Mouse (Mus musculus): ENCODE measurements at regions not wholly inside any gene's neighbourhood (a gene's known extent, or its start where the extent isn't known, plus 50 kb on each side); places are given as distances from the start of the nearest gene placed in this dataset.

DNA sequence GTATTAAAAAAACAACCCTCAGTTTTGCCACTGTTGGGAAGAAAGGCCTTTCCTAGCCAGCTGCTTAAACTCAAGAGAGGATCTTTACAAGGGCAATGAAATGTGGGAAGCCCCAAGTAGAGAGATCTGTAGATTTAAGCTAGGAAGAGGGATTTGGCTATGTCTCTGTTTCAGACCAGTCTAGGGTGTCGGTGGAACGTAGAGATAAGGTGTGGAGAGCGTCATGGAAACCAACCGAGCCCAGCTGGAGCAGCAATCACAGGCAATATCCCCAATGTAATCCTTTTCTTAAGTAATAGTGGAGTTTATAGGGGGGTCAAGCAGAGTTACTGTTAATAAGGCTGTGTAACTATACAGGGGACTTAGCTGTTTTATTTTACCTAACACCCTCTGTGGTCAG lies 204.6 kb upstream of the Mme start:
- DNase-seq (ENCODE audit: inconsistent age in 2 of 2, low spot score in 1 of 2) = no peak

DNA sequence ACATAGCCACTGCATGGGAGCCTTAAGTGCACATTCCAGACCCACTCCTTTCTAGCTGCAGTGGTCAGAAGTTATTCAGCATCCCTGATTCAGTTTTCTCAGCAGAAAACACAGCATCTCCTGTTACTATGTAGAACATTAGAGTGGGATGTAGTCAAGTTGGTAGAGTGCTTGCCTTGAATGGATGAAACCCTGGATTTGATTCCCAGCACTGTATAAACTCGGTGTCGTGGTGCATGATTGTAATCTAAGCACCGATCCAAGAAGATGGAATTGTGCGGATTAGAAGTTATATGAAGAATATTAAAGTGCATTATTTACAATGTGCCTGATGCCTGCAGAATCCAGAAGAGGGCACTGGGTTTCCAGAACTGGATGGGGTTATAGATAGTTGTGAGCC lies 170.6 kb upstream of the Mme start:
- no peak for DNase-seq (ENCODE audit: inconsistent age in 2 of 2, low spot score in 1 of 2)

DNA sequence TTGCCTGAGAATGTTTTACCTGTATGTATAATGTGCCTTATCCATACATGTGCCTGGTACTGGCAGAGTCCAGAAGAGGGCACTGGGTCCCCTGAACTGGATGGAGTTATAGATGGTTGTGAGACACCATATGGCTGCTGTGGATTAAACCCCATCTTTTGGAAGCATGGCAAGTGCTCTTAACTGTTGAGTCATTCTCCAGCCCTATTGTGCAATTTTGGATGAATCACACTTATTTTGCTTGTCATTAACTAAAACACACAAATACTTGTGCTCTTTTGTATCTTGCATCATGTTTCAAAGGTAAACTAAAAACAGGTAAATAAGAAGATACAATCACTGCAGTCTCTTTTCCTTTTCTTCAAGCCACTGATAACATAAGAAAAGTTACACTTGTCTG lies 168.3 kb upstream of the Mme start:
- DNase-seq (ENCODE audit: inconsistent age in 2 of 2, low spot score in 1 of 2) = peak in 1 of 2 experiments; percentile 55

DNA sequence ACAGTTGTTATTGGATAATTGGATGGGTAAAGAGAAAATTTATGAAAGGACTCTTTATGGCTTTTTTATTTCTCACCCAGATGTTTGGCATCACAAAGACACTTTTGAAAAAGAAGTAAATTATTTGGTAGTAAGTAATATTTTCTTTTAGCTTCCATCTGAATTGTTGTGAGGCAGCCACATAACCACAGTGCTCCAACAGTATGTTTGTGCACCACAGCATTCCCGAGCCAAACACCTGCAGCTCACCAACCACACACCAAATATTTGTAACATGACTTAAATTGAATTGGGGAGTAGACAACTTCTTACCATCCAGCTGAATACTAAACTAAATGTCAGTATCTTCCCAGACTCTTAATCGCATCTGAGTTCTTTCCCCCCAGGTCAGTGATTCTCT lies 163.2 kb upstream of the Mme start:
- no peak for DNase-seq (ENCODE audit: inconsistent age in 2 of 2, low spot score in 1 of 2)

DNA sequence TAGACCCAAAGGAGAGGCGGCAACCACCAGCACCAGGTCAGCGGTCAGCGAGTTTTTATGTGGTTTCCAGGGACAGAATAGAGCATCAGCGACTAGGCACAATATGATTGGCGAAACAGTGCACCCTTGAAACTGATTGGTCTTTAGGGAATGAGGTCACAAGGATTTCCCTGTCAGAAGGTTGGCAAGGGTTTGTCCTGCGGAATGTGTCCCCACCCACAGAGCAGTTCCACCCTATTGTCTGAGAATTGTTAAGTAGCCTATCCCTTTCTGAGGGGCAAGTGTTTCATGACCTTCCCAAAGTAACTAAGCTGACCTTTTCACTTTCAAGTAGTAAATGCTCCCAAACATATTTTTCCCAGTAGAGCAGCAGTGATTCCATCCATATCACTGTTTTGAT lies 159.2 kb upstream of the Mme start:
- DNase-seq (ENCODE audit: inconsistent age in 2 of 2, low spot score in 1 of 2) = no peak

DNA sequence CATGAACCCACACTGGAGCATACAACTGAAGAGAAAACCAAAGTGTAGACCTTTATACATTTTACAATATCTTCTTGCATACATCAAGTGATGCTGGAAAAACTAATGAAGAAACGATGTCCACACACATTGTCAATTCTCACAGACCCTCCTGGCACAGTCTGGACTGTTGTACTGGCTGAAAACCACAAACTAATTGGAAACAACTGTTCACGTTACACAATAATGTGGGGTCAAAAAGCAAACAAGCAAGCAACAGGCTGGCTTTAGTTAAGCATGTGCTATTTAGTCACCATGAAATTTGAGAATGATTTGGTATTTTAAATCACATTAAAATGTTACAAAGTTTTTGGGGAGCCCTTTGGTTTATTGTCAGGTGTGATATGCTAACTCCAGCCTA lies 155.9 kb upstream of the Mme start:
- DNase-seq (ENCODE audit: inconsistent age in 2 of 2, low spot score in 1 of 2) = no peak

DNA sequence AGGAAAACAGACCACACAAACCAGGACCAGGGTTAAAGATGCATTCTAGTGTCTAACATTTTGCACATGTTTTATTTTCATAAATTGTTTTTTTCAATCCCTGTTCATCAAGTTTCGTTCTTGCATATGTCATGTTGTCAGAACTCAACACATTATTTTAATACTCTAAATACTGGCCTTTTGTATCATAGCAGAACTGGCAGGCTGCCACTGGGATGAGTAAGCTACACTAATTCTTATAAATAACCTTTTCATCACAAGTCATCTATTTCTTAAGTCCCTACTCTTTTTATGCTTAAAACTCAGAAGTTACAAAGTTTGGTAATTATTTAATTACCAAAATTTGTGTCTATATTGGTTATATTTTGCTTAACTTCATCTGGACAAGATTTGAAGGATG lies 148.4 kb upstream of the Mme start:
- DNase-seq (ENCODE audit: inconsistent age in 2 of 2, low spot score in 1 of 2) = peak in 1 of 2 experiments; percentile 78

DNA sequence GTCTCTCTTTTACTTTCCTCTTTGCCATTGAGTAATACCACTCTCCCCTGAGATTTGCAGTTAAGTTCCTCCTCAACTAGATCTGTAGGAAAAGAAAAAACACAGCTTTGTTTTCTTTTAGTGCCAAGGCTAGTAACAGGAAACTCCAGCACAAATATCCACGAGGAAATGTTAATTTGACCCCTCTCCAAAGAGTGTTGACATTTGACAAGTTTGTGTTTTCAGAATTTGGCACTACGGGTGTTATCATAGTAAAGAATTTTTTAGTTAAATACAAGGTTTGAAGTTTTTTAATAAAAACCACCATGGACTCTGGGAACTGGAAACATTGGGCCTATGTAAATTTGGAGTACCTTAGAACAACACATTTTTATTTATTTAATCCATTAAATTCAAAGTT lies 126.1 kb upstream of the Mme start:
- DNase-seq (ENCODE audit: inconsistent age in 2 of 2, low spot score in 1 of 2) = no peak

DNA sequence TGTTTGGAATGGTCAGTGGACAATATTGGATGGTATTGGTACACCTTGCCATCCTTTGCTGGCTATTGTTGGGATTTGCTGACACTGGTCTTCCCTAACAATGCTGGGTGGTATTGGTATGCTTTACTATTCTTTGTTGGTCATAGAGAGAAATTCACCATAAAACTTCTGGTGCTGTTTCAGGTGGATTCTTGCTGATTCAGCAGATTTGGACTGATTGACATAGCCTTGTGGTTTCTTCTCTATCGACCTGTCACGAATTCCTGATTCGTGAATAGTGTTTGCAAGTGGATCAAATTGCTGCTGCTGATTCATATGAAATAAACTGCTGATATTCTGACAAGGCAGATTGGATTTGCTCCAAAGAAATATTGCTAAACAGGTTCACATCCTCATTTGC lies 109.5 kb upstream of the Mme start:
- DNase-seq (ENCODE audit: inconsistent age in 2 of 2, low spot score in 1 of 2) = no peak

DNA sequence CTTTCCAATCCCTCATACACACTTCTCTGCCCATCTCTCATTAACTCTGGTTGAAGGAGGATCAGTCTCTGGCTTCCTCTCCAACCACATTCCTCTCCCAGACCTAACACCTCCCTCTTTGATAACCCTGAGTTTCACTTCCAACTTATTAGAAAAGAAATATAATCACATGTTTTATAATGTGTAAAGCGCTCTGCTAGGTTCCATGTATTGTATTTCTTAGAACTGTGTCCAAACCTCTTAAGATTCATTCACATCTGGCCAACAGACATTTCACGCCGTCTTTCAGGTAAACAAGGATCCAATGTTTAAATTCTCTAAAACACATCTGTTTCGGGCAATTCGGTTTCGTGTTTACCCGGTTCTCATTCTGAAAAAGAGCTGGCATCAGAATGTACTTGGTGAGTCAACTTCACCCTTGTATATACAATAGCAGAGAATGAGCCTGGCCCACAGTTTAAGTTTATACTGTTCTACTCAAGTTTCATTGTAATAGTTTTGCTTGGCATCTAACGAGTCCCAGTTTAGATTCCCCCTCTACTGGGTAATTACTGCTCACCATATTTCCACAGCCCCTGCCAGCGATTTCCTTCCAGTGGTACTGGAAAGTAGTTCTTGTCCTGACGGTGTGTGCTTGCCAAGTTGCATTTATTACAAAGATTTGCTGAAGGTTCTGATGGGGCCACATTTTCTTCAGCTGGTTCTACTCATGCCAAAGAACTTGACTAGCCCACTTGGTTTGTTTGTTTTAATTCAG lies 103.8 kb upstream of the Mme start:
- no peak for DNase-seq (ENCODE audit: inconsistent age in 2 of 2, low spot score in 1 of 2)

DNA sequence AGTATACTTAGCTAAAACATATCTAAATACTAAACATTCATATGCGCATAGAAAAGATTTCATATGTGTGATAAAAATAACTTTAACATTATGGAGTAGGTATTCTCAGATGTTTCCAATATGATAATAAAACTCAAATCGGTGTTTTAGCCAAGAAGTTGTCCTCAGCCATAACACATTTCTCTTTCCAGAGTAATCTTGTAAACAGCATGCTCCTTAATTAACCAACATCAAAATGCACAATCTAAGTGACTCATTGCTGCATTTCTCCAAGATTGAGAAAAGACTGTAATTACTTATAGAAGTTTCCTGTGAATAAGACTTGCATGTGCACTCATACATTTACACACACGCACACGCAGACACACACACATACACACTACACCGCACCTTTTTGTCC lies 95.1 kb upstream of the Mme start:
- no peak for DNase-seq (ENCODE audit: inconsistent age in 2 of 2, low spot score in 1 of 2)

DNA sequence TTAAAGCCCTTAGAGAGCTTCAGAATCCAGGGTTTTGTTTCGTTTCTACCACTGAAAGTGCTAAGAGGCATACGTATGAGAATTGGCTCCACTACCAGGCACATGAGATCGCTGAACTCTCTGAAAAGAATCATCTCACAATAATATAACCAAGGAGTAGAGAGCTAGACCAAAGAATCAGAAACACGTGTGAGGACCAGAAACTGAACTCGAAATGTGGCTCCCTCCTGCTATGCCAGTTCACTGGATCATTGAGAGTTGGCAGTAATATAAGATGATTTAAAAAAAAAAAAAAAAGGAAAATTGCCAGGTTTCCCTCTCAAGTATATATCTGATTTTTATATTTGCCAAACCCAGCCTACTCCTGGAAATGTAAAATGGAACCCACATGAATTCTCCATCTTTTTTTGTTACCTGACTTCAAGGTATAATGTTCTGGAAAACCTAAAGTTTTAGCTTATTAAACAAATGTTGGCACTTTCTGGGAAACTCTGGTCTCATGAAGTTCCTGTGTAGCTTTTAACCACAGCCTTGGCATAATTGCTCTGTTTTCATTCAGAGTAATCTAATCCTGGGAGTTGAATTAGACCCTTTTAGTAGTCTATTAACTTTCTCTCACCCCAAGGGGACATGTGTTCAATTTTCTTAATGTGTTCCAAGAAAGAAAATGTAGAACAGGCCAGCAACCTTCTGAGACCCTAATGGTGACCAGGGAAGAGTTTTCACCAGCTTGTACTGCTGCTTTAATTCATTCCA lies 58.7 kb upstream of the Mme start:
- no peak for DNase-seq (ENCODE audit: inconsistent age in 2 of 2, low spot score in 1 of 2)

DNA sequence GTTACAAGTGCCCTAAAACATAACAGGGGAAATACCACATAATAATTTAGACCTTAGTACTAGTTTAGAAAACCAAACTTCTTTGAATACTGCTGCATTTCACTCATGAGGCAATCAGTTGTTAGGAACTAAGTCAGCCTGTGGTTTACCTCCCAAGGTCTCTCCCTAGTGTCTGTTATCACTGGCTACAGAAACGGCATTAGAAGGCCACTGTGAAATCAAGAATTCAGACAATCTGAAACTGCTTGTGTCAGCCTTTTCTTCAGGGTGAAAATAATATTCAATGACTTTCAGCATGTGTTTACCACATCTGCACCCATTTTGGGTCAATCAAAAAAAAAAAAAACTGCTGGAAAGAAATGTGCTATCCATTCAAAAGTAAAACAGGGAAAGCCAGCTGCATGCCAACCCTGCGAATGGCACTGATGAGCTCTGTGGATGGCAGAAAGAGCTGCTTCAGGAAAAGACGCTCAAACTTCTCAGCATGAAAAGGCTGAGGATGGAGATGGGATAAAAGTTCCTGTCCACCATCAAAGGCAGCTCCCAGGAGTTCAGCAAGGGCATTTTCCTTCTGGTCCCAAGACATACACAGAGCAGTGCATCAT lies 53.4 kb upstream of the Mme start:
- DNase-seq (ENCODE audit: inconsistent age in 2 of 2, low spot score in 1 of 2) = no peak
